Mouse (Mus musculus): ENCODE data around the gene Cacna1d. TPM values are rescaled to one million over a fixed set of nuclear protein-coding genes. Genes with fewer than 3 reads are reported as not detected.

Gene Cacna1d
- polyA plus RNA-seq, 1 experiment from 2014 or later: 2.6 TPM

- Histone ChIP-seq H3K4me1 (ENCODE audit: control insufficient read depth, insufficient read depth, low read length) (no peaks in the 10 kb centered on the region), H3K4me2 (ENCODE audit: low read depth, low read length) (no peak overlapping the region), H3K27me3 (replicated peaks; ENCODE audit: control insufficient read depth, insufficient read depth, low read length) (no peaks in the 10 kb centered on the region), H3K4me3 (ENCODE audit: low read length) (no peak overlapping the region), H3K9me3 (ENCODE audit: control insufficient read depth, low read length) (no peaks in the 10 kb centered on the region), H3K27ac (ENCODE audit: low read length) (no peak overlapping the region), H3K36me3 (ENCODE audit: control insufficient read depth, insufficient read depth, low read length) (no peaks in the 10 kb centered on the region), H3K9ac (ENCODE audit: low read depth, low read length) (no peak overlapping the region)
- ATAC-seq: no peak
- 92% methylated on average over 1 of the region's 1 CpGs for WGBS
Observed at GRCm38 (mm10) chr14:30204526-30204925, 286.7 kb downstream of the Cacna1d start.

GRCm38 (mm10) chr14:30200310-30200709, 290.9 kb downstream of the Cacna1d start:
- H3K4me3 ChIP-seq (ENCODE audit: low read length): no peak overlapping the region
- no peak for ATAC-seq
- no peaks in the 10 kb centered on the region for H3K36me3 ChIP-seq (ENCODE audit: control insufficient read depth, insufficient read depth, low read length)
- no peaks in the 10 kb centered on the region for H3K9me3 ChIP-seq (ENCODE audit: control insufficient read depth, low read length)
- H3K27ac ChIP-seq (ENCODE audit: low read length): no peak overlapping the region
- H3K27me3 ChIP-seq (replicated peaks; ENCODE audit: control insufficient read depth, insufficient read depth, low read length): no peaks in the 10 kb centered on the region
- H3K4me1 ChIP-seq (ENCODE audit: control insufficient read depth, insufficient read depth, low read length): no peaks in the 10 kb centered on the region
- H3K4me2 ChIP-seq (ENCODE audit: low read depth, low read length): no peak overlapping the region
- H3K9ac ChIP-seq (ENCODE audit: low read depth, low read length): no peak overlapping the region
- WGBS: 83% methylated on average over 1 of the region's 1 CpGs

GRCm38 (mm10) chr14:30198882-30199281, 292.4 kb downstream of the Cacna1d start:
- no peak overlapping the region for H3K9ac ChIP-seq (ENCODE audit: low read depth, low read length)
- H3K4me2 ChIP-seq (ENCODE audit: low read depth, low read length): no peak overlapping the region
- 79% methylated on average over 3 of the region's 3 CpGs for WGBS
- no peaks in the 10 kb centered on the region for H3K27me3 ChIP-seq (replicated peaks; ENCODE audit: control insufficient read depth, insufficient read depth, low read length)
- no peak overlapping the region for H3K4me3 ChIP-seq (ENCODE audit: low read length)
- no peaks in the 10 kb centered on the region for H3K4me1 ChIP-seq (ENCODE audit: control insufficient read depth, insufficient read depth, low read length)
- H3K27ac ChIP-seq (ENCODE audit: low read length): no peak overlapping the region
- no peaks in the 10 kb centered on the region for H3K36me3 ChIP-seq (ENCODE audit: control insufficient read depth, insufficient read depth, low read length)
- H3K9me3 ChIP-seq (ENCODE audit: control insufficient read depth, low read length): no peaks in the 10 kb centered on the region
- ATAC-seq: no peak

GRCm38 (mm10) chr14:30198116-30198515, 293.1 kb downstream of the Cacna1d start:
- Histone ChIP-seq H3K4me2 (ENCODE audit: low read depth, low read length) (no peak overlapping the region), H3K27ac (ENCODE audit: low read length) (no peak overlapping the region), H3K36me3 (ENCODE audit: control insufficient read depth, insufficient read depth, low read length) (no peaks in the 10 kb centered on the region), H3K4me3 (ENCODE audit: low read length) (no peak overlapping the region), H3K9me3 (ENCODE audit: control insufficient read depth, low read length) (no peaks in the 10 kb centered on the region), H3K27me3 (replicated peaks; ENCODE audit: control insufficient read depth, insufficient read depth, low read length) (no peaks in the 10 kb centered on the region), H3K4me1 (ENCODE audit: control insufficient read depth, insufficient read depth, low read length) (no peaks in the 10 kb centered on the region), H3K9ac (ENCODE audit: low read depth, low read length) (no peak overlapping the region)
- 81% methylated on average over 4 of the region's 4 CpGs for WGBS
- no peak for ATAC-seq

GRCm38 (mm10) chr14:30196959-30197358, 294.3 kb downstream of the Cacna1d start:
- H3K4me1 ChIP-seq (ENCODE audit: control insufficient read depth, insufficient read depth, low read length): no peaks in the 10 kb centered on the region
- WGBS: 63% methylated on average over 1 of the region's 1 CpGs

GRCm38 (mm10) chr14:30196235-30196634, 295.0 kb downstream of the Cacna1d start:
- no peak for ATAC-seq
- Histone ChIP-seq H3K9me3 (ENCODE audit: control insufficient read depth, low read length) (no peaks in the 10 kb centered on the region), H3K27me3 (replicated peaks; ENCODE audit: control insufficient read depth, insufficient read depth, low read length) (no peaks in the 10 kb centered on the region), H3K36me3 (ENCODE audit: control insufficient read depth, insufficient read depth, low read length) (no peaks in the 10 kb centered on the region), H3K27ac (ENCODE audit: low read length) (no peak overlapping the region), H3K9ac (ENCODE audit: low read depth, low read length) (no peak overlapping the region), H3K4me1 (ENCODE audit: control insufficient read depth, insufficient read depth, low read length) (no peaks in the 10 kb centered on the region), H3K4me2 (ENCODE audit: low read depth, low read length) (no peak overlapping the region), H3K4me3 (ENCODE audit: low read length) (no peak overlapping the region)
- 48% methylated on average over 5 of the region's 5 CpGs for WGBS

More at GRCm38 (mm10) chr14:30196959-30197358, 294.3 kb downstream of the Cacna1d start:
- Histone ChIP-seq H3K4me3 (ENCODE audit: low read length) (no peak overlapping the region), H3K9me3 (ENCODE audit: control insufficient read depth, low read length) (no peaks in the 10 kb centered on the region), H3K4me2 (ENCODE audit: low read depth, low read length) (no peak overlapping the region), H3K9ac (ENCODE audit: low read depth, low read length) (no peak overlapping the region), H3K27me3 (replicated peaks; ENCODE audit: control insufficient read depth, insufficient read depth, low read length) (no peaks in the 10 kb centered on the region), H3K36me3 (ENCODE audit: control insufficient read depth, insufficient read depth, low read length) (no peaks in the 10 kb centered on the region), H3K27ac (ENCODE audit: low read length) (no peak overlapping the region)
- no peak for ATAC-seq

- Histone ChIP-seq H3K4me2 (ENCODE audit: low read depth, low read length) (no peak overlapping the region), H3K4me1 (ENCODE audit: control insufficient read depth, insufficient read depth, low read length) (no peaks in the 10 kb centered on the region), H3K9me3 (ENCODE audit: control insufficient read depth, low read length) (no peaks in the 10 kb centered on the region), H3K4me3 (ENCODE audit: low read length) (no peak overlapping the region), H3K9ac (ENCODE audit: low read depth, low read length) (no peak overlapping the region), H3K27me3 (replicated peaks; ENCODE audit: control insufficient read depth, insufficient read depth, low read length) (no peaks in the 10 kb centered on the region), H3K36me3 (ENCODE audit: control insufficient read depth, insufficient read depth, low read length) (no peaks in the 10 kb centered on the region), H3K27ac (ENCODE audit: low read length) (no peak overlapping the region)
- WGBS: 92% methylated on average over 5 of the region's 5 CpGs
- no peak for ATAC-seq
Observed at GRCm38 (mm10) chr14:30190308-30190971, 300.8 kb downstream of the Cacna1d start.

- no peak overlapping the region for H3K27ac ChIP-seq (ENCODE audit: low read length)
Observed at GRCm38 (mm10) chr14:30185616-30186274, 305.5 kb downstream of the Cacna1d start.

GRCm38 (mm10) chr14:30184445-30185152, 306.7 kb downstream of the Cacna1d start:
- H3K36me3 ChIP-seq (ENCODE audit: control insufficient read depth, insufficient read depth, low read length): no peaks in the 10 kb centered on the region
- H3K27me3 ChIP-seq (replicated peaks; ENCODE audit: control insufficient read depth, insufficient read depth, low read length): no peaks in the 10 kb centered on the region
- H3K9me3 ChIP-seq (ENCODE audit: control insufficient read depth, low read length): no peaks in the 10 kb centered on the region
- 69% methylated on average over 13 of the region's 13 CpGs for WGBS
- H3K27ac ChIP-seq (ENCODE audit: low read length): no peak overlapping the region
- no peak overlapping the region for H3K9ac ChIP-seq (ENCODE audit: low read depth, low read length)
- ATAC-seq: no peak
- no peak overlapping the region for H3K4me3 ChIP-seq (ENCODE audit: low read length)
- H3K4me2 ChIP-seq (ENCODE audit: low read depth, low read length): no peak overlapping the region
- H3K4me1 ChIP-seq (ENCODE audit: control insufficient read depth, insufficient read depth, low read length): no peaks in the 10 kb centered on the region

More at GRCm38 (mm10) chr14:30185616-30186274, 305.5 kb downstream of the Cacna1d start:
- no peak overlapping the region for H3K4me2 ChIP-seq (ENCODE audit: low read depth, low read length)
- H3K4me1 ChIP-seq (ENCODE audit: control insufficient read depth, insufficient read depth, low read length): no peaks in the 10 kb centered on the region
- H3K9ac ChIP-seq (ENCODE audit: low read depth, low read length): no peak overlapping the region
- no peak overlapping the region for H3K4me3 ChIP-seq (ENCODE audit: low read length)
- H3K27me3 ChIP-seq (replicated peaks; ENCODE audit: control insufficient read depth, insufficient read depth, low read length): no peaks in the 10 kb centered on the region
- H3K36me3 ChIP-seq (ENCODE audit: control insufficient read depth, insufficient read depth, low read length): no peaks in the 10 kb centered on the region
- no peak for ATAC-seq
- H3K9me3 ChIP-seq (ENCODE audit: control insufficient read depth, low read length): no peaks in the 10 kb centered on the region
- WGBS: 93% methylated on average over 6 of the region's 6 CpGs
